Mouse (Mus musculus) myocyte (in vitro differentiated cells): ENCODE data around the gene Gmfg.

Experiments used
- CEBPB ChIP-seq: IDR thresholded peaks from 2 replicates; pipeline ENCODE4 v1.6.1; 2011; ENCODE audit warnings: mild to moderate bottlenecking, moderate library complexity; ENCODE audit not compliant: poor library complexity, insufficient read depth, severe bottlenecking
- MAX ChIP-seq: IDR thresholded peaks from one replicate; pipeline ENCODE4 v1.6.1; 2011; ENCODE audit warnings: low read depth, mild to moderate bottlenecking, control low read depth
- MYOD1 ChIP-seq, 3 experiments: IDR thresholded peaks; one replicate each; pipeline ENCODE4 v1.6.1; 2011; ENCODE audit warnings: control low read depth in 2 of 3, low read depth in 2 of 3, mild to moderate bottlenecking in 2 of 3, moderate library complexity in 1 of 3; ENCODE audit not compliant: insufficient read length in 2 of 3, control insufficient read depth in 1 of 3
- MYOG ChIP-seq, 3 experiments: IDR thresholded peaks; one replicate each; pipeline ENCODE4 v1.6.1; 2011; ENCODE audit warnings: control low read depth in 2 of 3, low read depth in 2 of 3, mild to moderate bottlenecking in 2 of 3; ENCODE audit not compliant: insufficient read length in 2 of 3, control insufficient read depth in 1 of 3, insufficient read depth in 1 of 3
- POLR2A ChIP-seq: IDR thresholded peaks from one replicate; pipeline ENCODE4 v1.6.1; 2011; ENCODE audit warnings: low read depth, mild to moderate bottlenecking, control low read depth, moderate library complexity; ENCODE audit not compliant: insufficient read length
- POLR2AphosphoS2 ChIP-seq: IDR thresholded peaks from one replicate; pipeline ENCODE4 v1.6.1; 2011; ENCODE audit warnings: low read depth, control low read depth; ENCODE audit not compliant: insufficient read length

DNA sequence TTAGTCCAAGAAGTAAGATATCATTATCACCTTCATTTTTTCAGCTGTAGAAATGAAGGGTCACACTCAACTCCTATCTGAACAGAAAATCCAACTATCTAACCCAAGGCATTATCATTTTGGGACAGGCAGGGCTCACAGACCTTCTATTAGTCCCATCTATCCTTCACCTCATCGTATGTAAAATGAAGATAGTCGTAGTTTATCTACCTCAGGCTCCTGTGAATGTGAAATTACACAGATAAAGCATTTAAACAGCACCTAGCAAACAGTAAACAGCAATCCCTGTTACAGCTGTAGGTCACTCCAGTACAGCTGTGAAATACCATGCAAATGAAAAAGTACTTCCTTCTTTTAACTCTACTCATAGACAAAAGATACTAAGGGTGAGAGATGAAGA, 5.0 kb upstream of the Gmfg start:
- no peak for TF ChIP-seq POLR2A
- no peak for TF ChIP-seq MYOD1 (IDR thresholded peaks at IDR 0.05; ENCODE audit: control insufficient read depth in 1 of 3, insufficient read length in 2 of 3, low read depth in 2 of 3)
- no peak for TF ChIP-seq POLR2AphosphoS2
- no peak for TF ChIP-seq MAX
- no peak for TF ChIP-seq CEBPB
- TF ChIP-seq MYOG (IDR thresholded peaks at IDR 0.05; ENCODE audit: control insufficient read depth in 1 of 3, insufficient read depth in 1 of 3, insufficient read length in 2 of 3, low read depth in 2 of 3): no peak
